17 mouse cellular contexts compared by ENCODE assay signal in the genomic region with DNA sequence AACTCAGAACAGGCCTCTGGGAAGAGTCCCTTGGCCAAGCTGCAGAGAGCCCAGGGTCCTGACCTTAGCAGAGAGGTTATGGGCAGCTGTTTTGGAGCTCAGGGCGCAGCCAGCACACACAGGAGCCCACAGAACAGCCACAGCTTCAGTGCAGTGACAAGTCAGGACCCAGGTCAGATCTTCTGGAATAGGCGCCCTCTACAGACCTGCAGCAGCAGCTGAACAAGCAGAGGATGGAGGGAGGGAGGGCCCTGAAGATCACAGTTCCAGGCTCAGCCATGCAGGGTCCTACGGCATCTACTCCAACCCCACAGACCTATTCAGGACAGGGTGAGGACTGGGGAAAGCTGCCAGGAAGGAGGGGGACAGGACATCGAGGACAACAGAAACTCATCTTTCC. TPM values are rescaled to one million over a fixed set of nuclear protein-coding genes. Genes with fewer than 3 reads are reported as not detected.
DNase-seq lines count a peak whose midpoint lies in the region; ATAC-seq and TF ChIP-seq lines count a peak whose summit lies in the region.
"Had no signal": no experiment of that assay in that cellular context is flagged by ENCODE, and none has a peak within 500 bp of the region (broad histone marks: within the 10 kb centered on the region; RNA-seq: fewer than 3 reads in every experiment).

No protein-coding gene starts in this region.

- no peaks in the 10 kb centered on the region for H3K27me3 ChIP-seq in forebrain, postnatal 0 days (ENCODE audit: insufficient read depth, low read length)
- H3K27me3 ChIP-seq in forebrain, embryonic 13.5 days, result no peaks in the 10 kb centered on the region
- H3K27me3 ChIP-seq in liver, adult 2 months (ENCODE audit: control insufficient read depth, insufficient read depth, low read length), result no peaks in the 10 kb centered on the region
- H3K27me3 ChIP-seq in ES-Bruce4 (ENCODE audit: control insufficient read depth, insufficient read depth, low read length, poor library complexity, severe bottlenecking), result no peaks in the 10 kb centered on the region
- H3K27me3 ChIP-seq in liver, embryonic 15.5 days, result no peaks in the 10 kb centered on the region

- no peak for TF ChIP-seq EP300 in ES-Bruce4 (IDR thresholded peaks at IDR 0.05; ENCODE audit: insufficient read depth, low read depth, low read length)

- no peak for DNase-seq in forebrain, postnatal 0 days
- DNase-seq in liver, adult 2 months (ENCODE audit: extremely low read depth, low read depth, low spot score), result peak; percentile 38
- no peak for DNase-seq in liver
- no peak for DNase-seq in frontal cortex, postnatal 25 days (ENCODE audit: low spot score in 2 of 2)
- DNase-seq in spleen, postnatal 14 days (ENCODE audit: low spot score in 2 of 2), result no peak
- DNase-seq: cerebellum, postnatal 36 days; heart, adult 18-20 months; heart, postnatal 14 days; kidney, postnatal 10 days; layer of hippocampus, postnatal 36 days; thymus, postnatal 14 days had no signal

- TF ChIP-seq POLR2A in liver, adult 2 months (IDR thresholded peaks at IDR 0.05; ENCODE audit: extremely low read depth, insufficient read depth, low read length), result no peak
- no peak for TF ChIP-seq POLR2A in ES-Bruce4 (IDR thresholded peaks at IDR 0.05; ENCODE audit: insufficient read depth, low read length)

- 68% methylated on average over 4 of the region's 4 CpGs for WGBS in forebrain, postnatal 0 days
- WGBS in forebrain, embryonic 13.5 days, result 73% methylated on average over 4 of the region's 4 CpGs
- WGBS in liver, adult 2 months, result 49% methylated on average over 4 of the region's 4 CpGs
- WGBS in liver, embryonic 15.5 days (ENCODE audit: insufficient replicate concordance), result 62% methylated on average over 4 of the region's 4 CpGs

- H3K4me1 ChIP-seq in forebrain, postnatal 0 days (ENCODE audit: insufficient read depth), result no peaks in the 10 kb centered on the region
- H3K4me1 ChIP-seq in forebrain, embryonic 13.5 days, result no peaks in the 10 kb centered on the region
- peaks cover 14% of the 10 kb centered on the region for H3K4me1 ChIP-seq in liver, adult 2 months (ENCODE audit: control insufficient read depth, insufficient read depth, low read length)
- H3K4me1 ChIP-seq in ES-Bruce4 (ENCODE audit: control insufficient read depth, insufficient read depth, low read length), result no peaks in the 10 kb centered on the region
- peaks cover 22% of the 10 kb centered on the region for H3K4me1 ChIP-seq in liver, embryonic 15.5 days (replicated peaks)

- no peaks in the 10 kb centered on the region for H3K9me3 ChIP-seq in forebrain, postnatal 0 days (ENCODE audit: low read length)
- no peaks in the 10 kb centered on the region for H3K9me3 ChIP-seq in forebrain, embryonic 13.5 days (replicated peaks)
- no peaks in the 10 kb centered on the region for H3K9me3 ChIP-seq in ES-Bruce4 (replicated peaks; ENCODE audit: control insufficient read depth, insufficient read depth, low read length, poor library complexity, severe bottlenecking)
- H3K9me3 ChIP-seq in liver, embryonic 15.5 days (replicated peaks), result no peaks in the 10 kb centered on the region

- no peak overlapping the region for H3K9ac ChIP-seq in forebrain, postnatal 0 days
- no peak overlapping the region for H3K9ac ChIP-seq in forebrain, embryonic 13.5 days
- no peak overlapping the region for H3K9ac ChIP-seq in liver, adult 2 months (ENCODE audit: low read depth, low read length)
- H3K9ac ChIP-seq in ES-Bruce4 (ENCODE audit: low read depth, poor library complexity, severe bottlenecking), result no peak overlapping the region
- no peak overlapping the region for H3K9ac ChIP-seq in liver, embryonic 15.5 days

- H3K36me3 ChIP-seq in forebrain, postnatal 0 days (ENCODE audit: insufficient read depth), result peaks cover 58% of the 10 kb centered on the region
- peaks cover 84% of the 10 kb centered on the region for H3K36me3 ChIP-seq in forebrain, embryonic 13.5 days (ENCODE audit: poor library complexity, severe bottlenecking)
- no peaks in the 10 kb centered on the region for H3K36me3 ChIP-seq in liver, adult 2 months (ENCODE audit: control insufficient read depth, insufficient read depth, low read length)
- peaks cover 9% of the 10 kb centered on the region for H3K36me3 ChIP-seq in ES-Bruce4 (ENCODE audit: control insufficient read depth, insufficient read depth, low read length, poor library complexity, severe bottlenecking)
- H3K36me3 ChIP-seq in liver, embryonic 15.5 days (replicated peaks), result peaks cover 23% of the 10 kb centered on the region

- H3K4me2 ChIP-seq in forebrain, postnatal 0 days (ENCODE audit: low read depth), result no peak overlapping the region
- no peak overlapping the region for H3K4me2 ChIP-seq in forebrain, embryonic 13.5 days
- H3K4me2 ChIP-seq in liver, embryonic 15.5 days, result no peak overlapping the region

- H3K4me3 ChIP-seq in forebrain, postnatal 0 days (ENCODE audit: low read depth, low read length), result no peak overlapping the region
- no peak overlapping the region for H3K4me3 ChIP-seq in forebrain, embryonic 13.5 days
- no peak overlapping the region for H3K4me3 ChIP-seq in liver, adult 2 months (ENCODE audit: insufficient read depth, low read depth, low read length)
- H3K4me3 ChIP-seq in ES-Bruce4 (ENCODE audit: low read depth, low read length), result no peak overlapping the region
- H3K4me3 ChIP-seq in liver, embryonic 15.5 days (replicated peaks), result no peak overlapping the region

- no peaks in the 10 kb centered on the region for H3K79me2 ChIP-seq in liver, adult 2 months (ENCODE audit: control insufficient read depth, insufficient read depth, low read length)

- no peak overlapping the region for H3K27ac ChIP-seq in forebrain, postnatal 0 days (ENCODE audit: low read depth, low read length)
- no peak overlapping the region for H3K27ac ChIP-seq in forebrain, embryonic 13.5 days
- no peak overlapping the region for H3K27ac ChIP-seq in liver, adult 2 months (replicated peaks; ENCODE audit: insufficient read depth, low read depth, low read length)
- H3K27ac ChIP-seq in ES-Bruce4 (ENCODE audit: insufficient read depth, low read length), result no peak overlapping the region
- peak overlapping the region; percentile 34 for H3K27ac ChIP-seq in liver, embryonic 15.5 days (replicated peaks)

- TF ChIP-seq CTCF in forebrain, postnatal 0 days (IDR thresholded peaks at IDR 0.05; ENCODE audit: low read depth), result 0 out of 2 replicates have a peak, but pooled peaks have one; percentile 22
- TF ChIP-seq CTCF in liver, adult 2 months (IDR thresholded peaks at IDR 0.05; ENCODE audit: low read depth, low read length), result peak; percentile 69
- peak; percentile 67 for TF ChIP-seq CTCF in ES-Bruce4 (IDR thresholded peaks at IDR 0.05; ENCODE audit: low read depth, low read length)

- ATAC-seq in forebrain, postnatal 0 days, result peak; percentile 27; the same call in 1 of the 2 replicates
- no peak for ATAC-seq in forebrain, embryonic 13.5 days
- 0 out of 2 replicates have a peak, but pooled peaks have one; percentile 22 for ATAC-seq in liver, embryonic 15.5 days (ENCODE audit: insufficient read depth)

RNA-seq across cellular contexts. Expression of gene Fkbp11, which starts 10.8 kb away (rescaled TPM):
- 0.90 and 2.9 TPM in 2 replicates for total RNA-seq in forebrain, postnatal 0 days (2014; rRNA removed)
- polyA plus RNA-seq in forebrain, postnatal 0 days (2015; fragmentation: Nextera tagmentation; extraction: Ambion mirVana), result 5.2 and 5.3 TPM in 2 replicates
- polyA plus RNA-seq in forebrain, embryonic 13.5 days (2015; fragmentation: Nextera tagmentation; extraction: Ambion mirVana), result 3.0 and 4.9 TPM in 2 replicates
- 22.4 and 26.6 TPM in 2 replicates for total RNA-seq in liver, adult 2 months (2014; rRNA removed)
- polyA plus RNA-seq in liver, adult 2 months (2012; rRNA removed), result 12.2 and 22.4 TPM in 2 replicates
- 28.2 and 30.0 TPM in 2 replicates for polyA plus RNA-seq in ES-Bruce4 (2011; ENCODE audit: insufficient read depth, insufficient read length, low read depth, missing spikeins)
- 156 and 176 TPM in 2 replicates for polyA plus RNA-seq in liver, embryonic 15.5 days (2015; fragmentation: Nextera tagmentation; extraction: Ambion mirVana)
- total RNA-seq: monocyte, adult 5-6 weeks had no signal

RNA-seq across cellular contexts. Expression of gene Arf3, which starts 24.2 kb away (rescaled TPM):
- 99.6 and 116 TPM in 2 replicates for total RNA-seq in forebrain, postnatal 0 days (2014; rRNA removed)
- polyA plus RNA-seq in forebrain, postnatal 0 days (2015; fragmentation: Nextera tagmentation; extraction: Ambion mirVana), result 62.5 and 104 TPM in 2 replicates
- 49.2 and 55.1 TPM in 2 replicates for polyA plus RNA-seq in forebrain, embryonic 13.5 days (2015; fragmentation: Nextera tagmentation; extraction: Ambion mirVana)
- total RNA-seq in liver, adult 2 months (2014; rRNA removed), result 10.5 and 14.0 TPM in 2 replicates
- polyA plus RNA-seq in liver, adult 2 months (2012; rRNA removed), result 41.3 and 43.0 TPM in 2 replicates
- polyA plus RNA-seq in ES-Bruce4 (2011; ENCODE audit: insufficient read depth, insufficient read length, low read depth, missing spikeins), result 58.4 and 59.3 TPM in 2 replicates
- 11.7 and 14.3 TPM in 2 replicates for polyA plus RNA-seq in liver, embryonic 15.5 days (2015; fragmentation: Nextera tagmentation; extraction: Ambion mirVana)

RNA-seq across cellular contexts. Expression of gene Ccdc65, which starts 30.8 kb away (rescaled TPM):
- 6.1 and 8.2 TPM in 2 replicates for total RNA-seq in forebrain, postnatal 0 days (2014; rRNA removed)
- polyA plus RNA-seq in forebrain, postnatal 0 days (2015; fragmentation: Nextera tagmentation; extraction: Ambion mirVana), result 5.6 and 10.5 TPM in 2 replicates
- polyA plus RNA-seq in forebrain, embryonic 13.5 days (2015; fragmentation: Nextera tagmentation; extraction: Ambion mirVana), result 2.1 TPM in 2 replicates
- not detected in 2 replicates for total RNA-seq in liver, adult 2 months (2014; rRNA removed)
- polyA plus RNA-seq in liver, adult 2 months (2012; rRNA removed), result not detected in 2 replicates
- polyA plus RNA-seq in ES-Bruce4 (2011; ENCODE audit: insufficient read depth, insufficient read length, low read depth, missing spikeins), result 0.85 TPM in 1 of 2 replicates, not detected in the other
- polyA plus RNA-seq in liver, embryonic 15.5 days (2015; fragmentation: Nextera tagmentation; extraction: Ambion mirVana), result not detected in 2 replicates
- total RNA-seq: monocyte, adult 5-6 weeks had no signal

RNA-seq across cellular contexts. Expression of gene Wnt10b, which starts 39.2 kb away (rescaled TPM):
- 0.31 and 1.1 TPM in 2 replicates for total RNA-seq in forebrain, postnatal 0 days (2014; rRNA removed)
- polyA plus RNA-seq in forebrain, postnatal 0 days (2015; fragmentation: Nextera tagmentation; extraction: Ambion mirVana), result not detected in 2 replicates
- polyA plus RNA-seq in forebrain, embryonic 13.5 days (2015; fragmentation: Nextera tagmentation; extraction: Ambion mirVana), result not detected in 2 replicates
- total RNA-seq in liver, adult 2 months (2014; rRNA removed), result 0.47 TPM in 1 of 2 replicates, not detected in the other
- not detected in 2 replicates for polyA plus RNA-seq in liver, adult 2 months (2012; rRNA removed)
- polyA plus RNA-seq in ES-Bruce4 (2011; ENCODE audit: insufficient read depth, insufficient read length, low read depth, missing spikeins), result 1.7 and 1.8 TPM in 2 replicates
- not detected in 2 replicates for polyA plus RNA-seq in liver, embryonic 15.5 days (2015; fragmentation: Nextera tagmentation; extraction: Ambion mirVana)
- total RNA-seq: monocyte, adult 5-6 weeks had no signal

RNA-seq across cellular contexts. Expression of gene Wnt1, which starts 50.9 kb away (rescaled TPM):
- total RNA-seq in forebrain, postnatal 0 days (2014; rRNA removed), result not detected in 2 replicates
- 0.33 and 0.35 TPM in 2 replicates for polyA plus RNA-seq in forebrain, postnatal 0 days (2015; fragmentation: Nextera tagmentation; extraction: Ambion mirVana)
- not detected in 2 replicates for polyA plus RNA-seq in forebrain, embryonic 13.5 days (2015; fragmentation: Nextera tagmentation; extraction: Ambion mirVana)
- total RNA-seq in liver, adult 2 months (2014; rRNA removed), result not detected in 2 replicates
- polyA plus RNA-seq in liver, adult 2 months (2012; rRNA removed), result not detected in 2 replicates
- polyA plus RNA-seq in ES-Bruce4 (2011; ENCODE audit: insufficient read depth, insufficient read length, low read depth, missing spikeins), result not detected in 2 replicates
- polyA plus RNA-seq in liver, embryonic 15.5 days (2015; fragmentation: Nextera tagmentation; extraction: Ambion mirVana), result not detected in 2 replicates
- total RNA-seq: heart, adult 18-20 months; heart, postnatal 14 days; layer of hippocampus, postnatal 36 days; monocyte, adult 5-6 weeks had no signal
- polyA plus RNA-seq: limb, embryonic 14.5 days; small intestine, adult 2 months had no signal
